Mouse (Mus musculus): ENCODE measurements at regions not wholly inside any gene's neighbourhood (a gene's known extent, or its start where the extent isn't known, plus 50 kb on each side); places are given as distances from the start of the nearest gene placed in this dataset.

- no peak for TF ChIP-seq POLR2A (IDR thresholded peaks at IDR 0.05; ENCODE audit: borderline replicate concordance, extremely low read depth, low read depth, low read length)
- no peak for TF ChIP-seq CTCF (IDR thresholded peaks at IDR 0.05; ENCODE audit: insufficient read depth, low read length)
Observed at GRCm38 (mm10) chr13:103430589-103430988, 96.3 kb upstream of the Mast4 start.

All from lung, adult 2 months (tissue).